Mouse (Mus musculus): ENCODE results near the gene Pias4. TPM values are rescaled to one million over a fixed set of nuclear protein-coding genes. Genes with fewer than 3 reads are reported as not detected.
A peak's percentile ranks its signal among the peaks of the same experiment; 100 is the strongest.

The Pias4 gene
- polyA plus RNA-seq, 1 experiment from 2014 or later, result 46.5 TPM

DNA sequence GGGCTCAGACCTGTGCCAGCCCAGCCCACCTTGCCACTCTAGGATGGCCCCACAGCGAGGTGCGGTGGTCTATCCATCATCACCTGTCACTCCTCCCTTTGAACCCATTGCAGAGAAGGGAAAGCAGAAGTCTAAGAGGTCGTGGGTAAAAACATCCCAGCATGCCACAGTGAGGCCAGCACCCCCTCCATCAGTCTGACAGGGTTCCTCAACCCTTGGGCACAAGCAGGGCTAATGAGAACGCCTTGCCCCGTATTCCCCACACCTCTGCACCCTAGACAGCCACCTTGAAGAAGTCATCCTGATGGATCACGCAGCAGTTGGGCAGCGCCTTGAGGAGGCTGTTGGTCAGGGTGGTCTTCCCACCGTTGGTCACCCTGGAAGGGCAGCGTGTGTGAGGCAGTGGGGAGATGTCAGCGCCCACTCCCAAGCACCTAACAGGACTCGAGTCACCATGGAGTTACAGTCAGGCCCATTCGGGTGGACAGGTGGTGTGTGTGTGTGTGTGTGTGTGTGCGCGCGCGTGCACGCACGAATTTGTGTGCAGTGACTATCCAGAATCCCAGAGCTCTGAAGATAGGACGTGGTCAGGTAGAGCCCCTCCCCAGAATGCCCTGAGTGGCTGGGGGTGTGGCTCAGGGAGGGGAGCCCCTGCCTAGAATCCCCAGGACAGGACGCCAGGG, 33.0 kb upstream of the Pias4 start:
- no peaks in the 10 kb centered on the region for H3K9me3 ChIP-seq (ENCODE audit: control insufficient read depth, low read length)
- H3K4me1 ChIP-seq (ENCODE audit: control insufficient read depth, insufficient read depth, low read length), result no peaks in the 10 kb centered on the region
- no peak for ATAC-seq (ENCODE audit: low FRiP score)
- H3K4me2 ChIP-seq, result no peak overlapping the region
- H3K27me3 ChIP-seq (ENCODE audit: control insufficient read depth, insufficient read depth, low read length), result peaks cover 2% of the 10 kb centered on the region; the same call in 1 of the 2 replicates
- no peak overlapping the region for H3K9ac ChIP-seq (ENCODE audit: low read length)
- WGBS, result 78% methylated on average over 20 of the region's 20 CpGs
- no peaks in the 10 kb centered on the region for H3K36me3 ChIP-seq (ENCODE audit: control insufficient read depth, insufficient read depth, low read length)
- H3K4me3 ChIP-seq (ENCODE audit: low read depth, low read length), result no peak overlapping the region
- no peak for DNase-seq (ENCODE audit: low spot score, missing footprints)
- H3K27ac ChIP-seq (ENCODE audit: low read depth, low read length), result no peak overlapping the region

DNA sequence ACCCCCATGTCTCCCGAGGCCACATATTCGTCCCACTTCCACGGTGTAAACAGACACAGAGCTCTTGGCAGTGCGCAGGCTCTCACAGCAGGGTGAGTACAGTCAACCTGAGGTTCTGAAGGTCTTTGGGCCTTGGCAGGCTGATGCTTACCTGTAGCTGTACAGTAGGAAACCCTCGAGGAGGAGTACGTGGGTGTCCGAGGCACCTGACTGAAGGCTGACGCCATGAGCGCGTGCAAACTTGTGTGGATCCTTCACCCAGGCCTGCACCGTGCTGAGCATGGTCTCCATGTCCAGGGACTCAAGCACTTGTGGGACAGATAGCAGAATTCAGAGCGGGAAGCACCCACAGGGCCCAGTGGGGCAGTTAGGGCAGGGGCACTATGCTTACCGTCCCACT, 32.4 kb upstream of the Pias4 start:
- no peak for ATAC-seq (ENCODE audit: low FRiP score)
- H3K4me3 ChIP-seq (ENCODE audit: low read depth, low read length), result no peak overlapping the region
- 87% methylated on average over 13 of the region's 13 CpGs for WGBS
- no peak overlapping the region for H3K9ac ChIP-seq (ENCODE audit: low read length)
- no peak for DNase-seq (ENCODE audit: low spot score, missing footprints)
- H3K27me3 ChIP-seq (ENCODE audit: control insufficient read depth, insufficient read depth, low read length), result peaks cover 7% of the 10 kb centered on the region
- H3K9me3 ChIP-seq (ENCODE audit: control insufficient read depth, low read length), result no peaks in the 10 kb centered on the region
- H3K27ac ChIP-seq (ENCODE audit: low read depth, low read length), result no peak overlapping the region
- H3K4me1 ChIP-seq (ENCODE audit: control insufficient read depth, insufficient read depth, low read length), result no peaks in the 10 kb centered on the region
- H3K36me3 ChIP-seq (ENCODE audit: control insufficient read depth, insufficient read depth, low read length), result no peaks in the 10 kb centered on the region
- no peak overlapping the region for H3K4me2 ChIP-seq

DNA sequence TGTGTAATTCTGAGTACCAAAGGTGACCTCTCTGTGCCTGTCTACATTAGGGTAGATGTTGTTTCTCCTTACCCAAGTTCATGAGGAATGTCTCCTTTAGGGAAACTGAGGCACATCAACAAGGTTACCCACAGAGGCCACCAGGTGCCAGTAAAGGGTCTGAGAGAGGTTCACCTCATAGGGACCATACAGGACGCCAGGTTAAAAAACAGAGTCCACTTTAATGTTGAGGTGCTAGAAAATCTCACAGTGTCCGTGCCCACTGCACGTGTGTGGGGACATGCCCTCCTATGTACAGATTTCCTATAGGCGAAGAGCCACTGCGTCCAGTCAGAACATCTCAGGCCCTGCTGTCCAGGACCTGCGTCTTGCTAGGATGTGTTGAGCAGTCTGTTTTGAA, 31.3 kb upstream of the Pias4 start:
- DNase-seq (ENCODE audit: low spot score, missing footprints) (no peak), ATAC-seq (ENCODE audit: low FRiP score) (no peak)
- peaks cover 16% of the 10 kb centered on the region for H3K27me3 ChIP-seq (ENCODE audit: control insufficient read depth, insufficient read depth, low read length)
- H3K27ac ChIP-seq (ENCODE audit: low read depth, low read length), result no peak overlapping the region
- WGBS, result 90% methylated on average over 6 of the region's 6 CpGs
- H3K9ac ChIP-seq (ENCODE audit: low read length), result no peak overlapping the region
- H3K9me3 ChIP-seq (ENCODE audit: control insufficient read depth, low read length), result no peaks in the 10 kb centered on the region
- no peak overlapping the region for H3K4me2 ChIP-seq
- peaks cover 4% of the 10 kb centered on the region; the same call in 1 of the 2 replicates for H3K4me1 ChIP-seq (ENCODE audit: control insufficient read depth, insufficient read depth, low read length)
- H3K36me3 ChIP-seq (ENCODE audit: control insufficient read depth, insufficient read depth, low read length), result no peaks in the 10 kb centered on the region
- no peak overlapping the region for H3K4me3 ChIP-seq (ENCODE audit: low read depth, low read length)

DNA sequence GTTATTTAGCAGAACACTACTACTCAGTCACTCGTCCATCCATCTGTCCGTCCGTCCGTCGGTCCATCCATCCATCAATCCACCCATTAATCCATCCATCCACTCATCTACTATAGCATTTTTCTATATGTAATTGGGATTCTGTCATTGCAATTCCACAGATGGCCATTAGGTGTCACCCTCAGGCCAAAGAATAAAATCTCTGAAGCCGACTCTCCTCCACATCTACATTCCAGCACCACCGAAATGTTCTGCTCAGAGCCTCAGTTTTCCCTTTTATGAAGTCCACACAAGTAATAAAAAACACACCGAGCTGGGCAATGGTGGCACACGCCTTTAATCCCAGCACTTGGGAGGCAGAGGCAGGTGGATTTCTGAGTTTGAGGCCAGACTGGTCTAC, 30.5 kb upstream of the Pias4 start:
- Histone ChIP-seq H3K36me3 (ENCODE audit: control insufficient read depth, insufficient read depth, low read length) (no peaks in the 10 kb centered on the region), H3K4me2 (no peak overlapping the region), H3K9me3 (ENCODE audit: control insufficient read depth, low read length) (no peaks in the 10 kb centered on the region), H3K27ac (ENCODE audit: low read depth, low read length) (no peak overlapping the region), H3K27me3 (ENCODE audit: control insufficient read depth, insufficient read depth, low read length) (peaks cover 21% of the 10 kb centered on the region), H3K9ac (ENCODE audit: low read length) (no peak overlapping the region), H3K4me1 (ENCODE audit: control insufficient read depth, insufficient read depth, low read length) (peaks cover 6% of the 10 kb centered on the region), H3K4me3 (ENCODE audit: low read depth, low read length) (no peak overlapping the region)
- WGBS, result 5% methylated on average over 9 of the region's 9 CpGs
- ATAC-seq (ENCODE audit: low FRiP score) (no peak), DNase-seq (ENCODE audit: low spot score, missing footprints) (peak; percentile 99)

DNA sequence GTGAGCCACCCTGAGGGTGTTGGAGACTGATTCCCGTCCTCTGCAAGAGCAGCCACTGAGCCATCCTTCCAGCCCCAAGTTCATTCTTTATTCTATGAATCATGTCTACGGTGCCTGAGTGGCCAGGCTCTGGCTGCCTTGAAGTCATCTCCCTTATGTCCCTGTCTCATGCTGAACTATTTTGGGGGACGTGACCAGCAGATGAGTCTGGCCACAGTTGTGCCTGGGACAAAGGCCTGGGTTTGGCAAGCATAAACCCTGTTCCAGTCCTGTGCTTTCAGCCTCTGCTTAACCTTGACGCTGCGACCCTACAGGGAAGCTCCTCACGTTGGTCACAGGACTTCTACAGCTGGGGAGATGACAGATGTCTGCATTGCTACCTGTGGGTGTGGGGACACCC, 29.6 kb upstream of the Pias4 start:
- H3K27ac ChIP-seq (ENCODE audit: low read depth, low read length), result no peak overlapping the region
- H3K4me3 ChIP-seq (ENCODE audit: low read depth, low read length), result no peak overlapping the region
- DNase-seq (ENCODE audit: low spot score, missing footprints), result no peak
- 60% methylated on average over 6 of the region's 6 CpGs for WGBS
- no peak overlapping the region for H3K4me2 ChIP-seq
- no peak overlapping the region for H3K9ac ChIP-seq (ENCODE audit: low read length)
- H3K27me3 ChIP-seq (ENCODE audit: control insufficient read depth, insufficient read depth, low read length), result peaks cover 21% of the 10 kb centered on the region
- H3K4me1 ChIP-seq (ENCODE audit: control insufficient read depth, insufficient read depth, low read length), result peaks cover 11% of the 10 kb centered on the region
- no peak for ATAC-seq (ENCODE audit: low FRiP score)
- no peaks in the 10 kb centered on the region for H3K36me3 ChIP-seq (ENCODE audit: control insufficient read depth, insufficient read depth, low read length)
- no peaks in the 10 kb centered on the region for H3K9me3 ChIP-seq (ENCODE audit: control insufficient read depth, low read length)

DNA sequence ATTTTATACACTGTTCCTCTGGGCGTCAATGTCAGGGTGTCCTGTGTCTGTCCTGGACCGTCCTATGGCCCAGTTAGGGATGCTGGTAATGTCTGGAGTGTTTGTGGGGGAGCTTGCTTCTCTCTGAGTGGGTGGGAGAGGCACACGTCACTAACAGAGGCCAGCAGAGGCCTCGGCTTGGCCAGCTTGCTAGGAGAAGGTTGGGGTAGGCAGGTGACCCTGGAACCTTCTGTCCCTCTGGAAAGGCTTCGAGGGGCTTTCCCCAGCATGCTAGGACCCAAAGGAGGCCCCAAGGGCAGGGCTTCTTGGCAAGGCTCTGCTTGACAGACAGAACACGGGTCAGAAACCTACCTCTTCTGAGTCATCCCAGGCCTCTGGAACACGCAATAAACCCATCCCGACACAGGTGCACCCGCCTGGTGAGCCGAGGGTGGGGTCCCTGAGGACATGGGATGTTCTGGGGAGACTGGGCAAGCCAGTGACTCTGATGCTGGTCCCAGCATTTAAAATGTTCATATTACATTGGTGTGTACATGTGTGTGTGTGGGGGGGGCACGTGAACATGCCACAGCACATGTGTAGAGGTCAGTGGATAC, 28.8 kb upstream of the Pias4 start:
- H3K9me3 ChIP-seq (ENCODE audit: control insufficient read depth, low read length), result no peaks in the 10 kb centered on the region
- H3K4me3 ChIP-seq (ENCODE audit: low read depth, low read length), result no peak overlapping the region
- no peak overlapping the region for H3K27ac ChIP-seq (ENCODE audit: low read depth, low read length)
- peaks cover 21% of the 10 kb centered on the region for H3K27me3 ChIP-seq (ENCODE audit: control insufficient read depth, insufficient read depth, low read length)
- DNase-seq (ENCODE audit: low spot score, missing footprints), result no peak
- WGBS, result 61% methylated on average over 11 of the region's 11 CpGs
- no peak overlapping the region for H3K4me2 ChIP-seq
- ATAC-seq (ENCODE audit: low FRiP score), result no peak
- peaks cover 15% of the 10 kb centered on the region for H3K4me1 ChIP-seq (ENCODE audit: control insufficient read depth, insufficient read depth, low read length)
- H3K9ac ChIP-seq (ENCODE audit: low read length), result no peak overlapping the region
- H3K36me3 ChIP-seq (ENCODE audit: control insufficient read depth, insufficient read depth, low read length), result no peaks in the 10 kb centered on the region

DNA sequence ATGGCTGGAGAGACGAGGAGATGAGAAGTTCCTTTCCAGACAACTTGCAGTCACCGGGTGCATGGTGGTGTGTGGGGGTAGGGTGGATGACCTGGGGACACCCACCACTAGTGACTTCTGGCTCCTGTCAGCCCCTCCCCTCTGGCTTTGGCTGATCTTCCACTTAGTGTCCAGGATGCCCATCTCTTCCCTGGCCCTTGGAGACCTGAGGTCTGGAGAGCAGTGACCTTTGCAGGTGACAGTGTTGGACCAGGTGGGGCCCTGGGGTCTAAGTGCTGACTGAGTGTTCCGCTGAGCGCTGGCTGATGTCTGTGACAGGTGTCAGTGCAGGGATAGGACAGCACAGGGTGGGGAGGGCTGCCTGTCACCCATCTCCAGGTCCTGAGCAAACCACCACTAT, 27.6 kb upstream of the Pias4 start:
- Histone ChIP-seq H3K36me3 (ENCODE audit: control insufficient read depth, insufficient read depth, low read length) (no peaks in the 10 kb centered on the region), H3K4me3 (ENCODE audit: low read depth, low read length) (no peak overlapping the region), H3K4me1 (ENCODE audit: control insufficient read depth, insufficient read depth, low read length) (peaks cover 15% of the 10 kb centered on the region), H3K9me3 (ENCODE audit: control insufficient read depth, low read length) (no peaks in the 10 kb centered on the region), H3K9ac (ENCODE audit: low read length) (no peak overlapping the region), H3K4me2 (no peak overlapping the region), H3K27me3 (ENCODE audit: control insufficient read depth, insufficient read depth, low read length) (peaks cover 21% of the 10 kb centered on the region), H3K27ac (ENCODE audit: low read depth, low read length) (no peak overlapping the region)
- no peak for DNase-seq (ENCODE audit: low spot score, missing footprints)
- no peak for ATAC-seq (ENCODE audit: low FRiP score)
- 76% methylated on average over 4 of the region's 4 CpGs for WGBS

DNA sequence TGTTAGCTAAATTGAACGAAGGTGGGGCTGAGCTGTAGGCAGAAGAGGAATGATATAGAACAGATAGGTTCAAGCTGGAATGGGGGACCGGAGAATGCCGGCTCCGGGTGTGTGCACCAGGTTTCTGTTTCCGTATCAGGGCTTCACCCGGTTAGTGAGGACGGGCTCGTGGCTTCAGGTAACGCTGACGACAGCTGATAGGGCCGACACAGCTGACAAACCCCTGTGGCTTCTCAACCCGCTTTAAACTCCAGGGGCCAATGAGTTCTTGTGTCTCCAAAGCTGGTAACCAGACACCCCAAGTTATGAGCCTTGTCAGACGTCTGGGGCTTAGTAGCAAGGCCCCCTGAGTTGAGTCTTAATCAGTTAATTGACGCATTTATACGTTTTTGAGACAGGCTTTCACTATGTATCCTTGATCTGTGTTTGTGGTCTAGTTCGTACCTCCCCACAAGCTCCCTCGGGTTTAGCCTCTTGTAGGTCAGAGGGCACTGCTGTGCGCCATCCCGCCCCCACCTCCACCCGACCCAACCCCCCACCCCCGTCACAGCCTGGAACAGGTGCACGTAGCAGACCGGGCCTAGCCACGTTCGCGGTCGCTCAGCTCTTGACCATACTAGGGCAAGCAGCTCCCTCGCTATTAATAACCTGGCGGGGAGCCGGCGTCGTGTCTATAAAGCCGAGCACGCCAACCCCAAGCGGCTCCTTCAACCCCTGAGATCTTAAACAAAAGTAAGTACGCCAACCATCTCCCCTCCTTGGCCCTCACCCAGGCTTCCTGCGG, 26.5 kb upstream of the Pias4 start:
- no peak overlapping the region for H3K27ac ChIP-seq (ENCODE audit: low read depth, low read length)
- no peaks in the 10 kb centered on the region for H3K36me3 ChIP-seq (ENCODE audit: control insufficient read depth, insufficient read depth, low read length)
- WGBS, result 18% methylated on average over 37 of the region's 37 CpGs
- no peak for DNase-seq (ENCODE audit: low spot score, missing footprints)
- no peaks in the 10 kb centered on the region for H3K9me3 ChIP-seq (ENCODE audit: control insufficient read depth, low read length)
- H3K4me3 ChIP-seq (ENCODE audit: low read depth, low read length), result no peak overlapping the region
- peaks cover 21% of the 10 kb centered on the region for H3K27me3 ChIP-seq (ENCODE audit: control insufficient read depth, insufficient read depth, low read length)
- ATAC-seq (ENCODE audit: low FRiP score), result no peak
- H3K4me2 ChIP-seq, result no peak overlapping the region
- no peak overlapping the region for H3K9ac ChIP-seq (ENCODE audit: low read length)
- H3K4me1 ChIP-seq (ENCODE audit: control insufficient read depth, insufficient read depth, low read length), result peaks cover 15% of the 10 kb centered on the region

DNA sequence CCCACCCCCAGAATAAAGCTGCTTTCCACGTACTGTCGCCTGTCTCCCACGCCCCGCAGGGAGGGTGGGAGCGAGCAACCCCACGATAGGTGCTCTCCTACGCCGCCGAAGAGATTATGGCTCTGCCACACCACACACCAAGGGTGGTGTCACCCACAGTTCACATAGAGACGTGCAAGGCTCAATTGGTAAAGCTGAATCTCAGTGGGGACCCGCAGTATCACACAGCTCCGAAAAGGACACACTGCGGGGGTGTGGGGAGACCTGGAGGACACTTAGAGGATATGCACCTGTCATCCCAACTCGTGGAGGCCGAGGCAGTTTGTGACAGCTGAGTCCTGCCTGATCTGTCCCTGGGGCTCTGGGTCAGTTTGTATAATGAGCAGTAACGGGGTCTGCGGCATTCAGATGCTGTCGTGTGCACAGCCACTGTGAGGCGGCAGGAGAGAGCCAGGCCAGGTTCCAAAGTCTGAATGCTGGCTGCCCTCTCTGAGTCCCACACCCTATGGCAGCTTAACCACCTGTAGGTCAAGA, 25.3 kb upstream of the Pias4 start:
- Histone ChIP-seq H3K4me1 (ENCODE audit: control insufficient read depth, insufficient read depth, low read length) (peaks cover 15% of the 10 kb centered on the region), H3K27ac (ENCODE audit: low read depth, low read length) (peak overlapping the region; percentile 77), H3K9me3 (ENCODE audit: control insufficient read depth, low read length) (no peaks in the 10 kb centered on the region), H3K27me3 (ENCODE audit: control insufficient read depth, insufficient read depth, low read length) (peaks cover 21% of the 10 kb centered on the region), H3K4me3 (ENCODE audit: low read depth, low read length) (peak overlapping the region; percentile 62), H3K4me2 (peak overlapping the region; percentile 95), H3K36me3 (ENCODE audit: control insufficient read depth, insufficient read depth, low read length) (peaks cover 2% of the 10 kb centered on the region; the same call in 1 of the 2 replicates), H3K9ac (ENCODE audit: low read length) (peak overlapping the region; percentile 86)
- 6% methylated on average over 19 of the region's 19 CpGs for WGBS
- peak; percentile 92 for DNase-seq (ENCODE audit: low spot score, missing footprints)
- peak; percentile 54 for ATAC-seq (ENCODE audit: low FRiP score)

Measured in midbrain, embryonic 11.5 days (tissue).